Mouse (Mus musculus) retina, adult 2 months (tissue): Measurements from ENCODE around the gene Cdx2.

ENCODE experiments used
- DNase-seq: peaks from one replicate; pipeline ENCODE4 v3.0.0-alpha.2; 2012; ENCODE audit warnings: low read depth, low spot score

The Cdx2 gene

GRCm38 (mm10) chr5:147260778-147261177 lies 46.3 kb downstream of the Cdx2 start:
- DNase-seq = no peak

GRCm38 (mm10) chr5:147260189-147260588 lies 46.9 kb downstream of the Cdx2 start:
- DNase-seq = no peak
